30 mouse cellular contexts compared by ENCODE assay signal in the genomic region with DNA sequence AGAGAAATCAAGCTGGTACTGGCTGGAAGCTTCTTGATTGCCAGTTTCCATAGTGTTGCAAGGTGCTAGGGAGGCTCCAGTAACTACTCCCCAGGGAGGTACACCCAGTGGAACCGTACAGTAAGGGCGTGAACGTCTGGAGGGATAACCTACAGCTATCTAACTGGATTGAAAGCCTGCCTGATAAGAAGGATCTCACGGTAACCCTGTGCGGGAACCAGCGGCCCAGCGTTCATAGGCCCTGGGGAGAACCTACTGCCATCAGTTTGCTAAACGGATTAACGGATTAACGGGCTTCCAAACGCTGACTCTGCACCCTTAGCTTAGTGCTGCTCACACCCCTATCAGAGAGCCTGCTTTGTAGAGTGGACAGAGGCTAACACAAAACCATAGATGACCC. TPM values are rescaled to one million over a fixed set of nuclear protein-coding genes. Genes with fewer than 3 reads are reported as not detected.
DNase-seq lines count a peak whose midpoint lies in the region; ATAC-seq and TF ChIP-seq lines count a peak whose summit lies in the region.
"Had no signal": no experiment of that assay in that cellular context is flagged by ENCODE, and none has a peak within 500 bp of the region (broad histone marks: within the 10 kb centered on the region; RNA-seq: fewer than 3 reads in every experiment).

No protein-coding gene starts in this region.

- ATAC-seq in intestine, postnatal 0 days: no peak
- ATAC-seq in intestine, embryonic 15.5 days: no peak
- peak; percentile 58 for ATAC-seq in embryonic facial prominence, embryonic 15.5 days (ENCODE audit: insufficient number of reproducible peaks, low FRiP score, low TSS enrichment, low read depth)
- ATAC-seq in liver, embryonic 14.5 days (ENCODE audit: insufficient read depth): peak; percentile 36; the same call in 1 of the 2 replicates
- no peak for ATAC-seq in erythroblast, adult 5-6 weeks (replicated peaks; ENCODE audit: low FRiP score, poor library complexity, severe bottlenecking)
- ATAC-seq: forebrain, embryonic 14.5 days; midbrain, embryonic 16.5 days; Patski had no signal

- TF ChIP-seq EP300 in liver, embryonic 14.5 days (IDR thresholded peaks at IDR 0.05; ENCODE audit: low read depth): no peak

- H3K4me2 ChIP-seq in intestine, postnatal 0 days (replicated peaks; ENCODE audit: low read depth): no peak overlapping the region
- no peak overlapping the region for H3K4me2 ChIP-seq in intestine, embryonic 15.5 days (replicated peaks)
- no peak overlapping the region for H3K4me2 ChIP-seq in embryonic facial prominence, embryonic 15.5 days (replicated peaks)
- H3K4me2 ChIP-seq in liver, embryonic 14.5 days (ENCODE audit: low read depth): no peak overlapping the region
- H3K4me2 ChIP-seq: heart, embryonic 11.5 days; hindbrain, embryonic 13.5 days; limb, embryonic 13.5 days; lung, embryonic 14.5 days; neural tube, embryonic 12.5 days had no signal

- H3K27ac ChIP-seq in intestine, postnatal 0 days (ENCODE audit: low read depth, low read length): peak overlapping the region; percentile 15; the same call in 1 of the 2 replicates
- H3K27ac ChIP-seq in intestine, embryonic 15.5 days: no peak overlapping the region
- no peak overlapping the region for H3K27ac ChIP-seq in embryonic facial prominence, embryonic 15.5 days (replicated peaks)
- H3K27ac ChIP-seq in liver, embryonic 14.5 days: no peak overlapping the region
- H3K27ac ChIP-seq: hindbrain, embryonic 13.5 days; kidney, postnatal 0 days; limb, embryonic 13.5 days; neural tube, embryonic 12.5 days had no signal

- H3K27me3 ChIP-seq in intestine, postnatal 0 days (replicated peaks; ENCODE audit: control insufficient read depth, insufficient read depth, low read length): no peaks in the 10 kb centered on the region
- H3K27me3 ChIP-seq in intestine, embryonic 15.5 days (replicated peaks): no peaks in the 10 kb centered on the region
- H3K27me3 ChIP-seq in embryonic facial prominence, embryonic 15.5 days: no peaks in the 10 kb centered on the region
- H3K27me3 ChIP-seq in liver, embryonic 14.5 days (ENCODE audit: control insufficient read depth, insufficient read depth, low read length): no peaks in the 10 kb centered on the region
- H3K27me3 ChIP-seq: hindbrain, embryonic 13.5 days; limb, embryonic 13.5 days; neural tube, embryonic 12.5 days; Patski had no signal

- H3K9me3 ChIP-seq in intestine, postnatal 0 days (ENCODE audit: control insufficient read depth): no peaks in the 10 kb centered on the region
- no peaks in the 10 kb centered on the region for H3K9me3 ChIP-seq in intestine, embryonic 15.5 days
- H3K9me3 ChIP-seq in embryonic facial prominence, embryonic 15.5 days (replicated peaks): no peaks in the 10 kb centered on the region
- H3K9me3 ChIP-seq in liver, embryonic 14.5 days (ENCODE audit: control insufficient read depth, low read length): no peaks in the 10 kb centered on the region
- H3K9me3 ChIP-seq: hindbrain, embryonic 13.5 days; limb, embryonic 13.5 days; neural tube, embryonic 12.5 days had no signal

- no peak overlapping the region for H3K4me3 ChIP-seq in intestine, postnatal 0 days (ENCODE audit: low read depth, low read length)
- H3K4me3 ChIP-seq in intestine, embryonic 15.5 days (replicated peaks): no peak overlapping the region
- H3K4me3 ChIP-seq in embryonic facial prominence, embryonic 15.5 days (replicated peaks): no peak overlapping the region
- H3K4me3 ChIP-seq in liver, embryonic 14.5 days (ENCODE audit: insufficient read depth in 1 of 2, low read depth in 2 of 2, low read length in 2 of 2): no peak overlapping the region
- H3K4me3 ChIP-seq: hindbrain, embryonic 13.5 days; limb, embryonic 13.5 days; myocyte; neural tube, embryonic 12.5 days had no signal

- 69% methylated on average over 11 of the region's 11 CpGs for WGBS in intestine, postnatal 0 days
- 80% methylated on average over 11 of the region's 11 CpGs for WGBS in intestine, embryonic 15.5 days
- 90% methylated on average over 11 of the region's 11 CpGs for WGBS in embryonic facial prominence, embryonic 15.5 days
- WGBS in liver, embryonic 14.5 days (ENCODE audit: insufficient replicate concordance): 72% methylated on average over 11 of the region's 11 CpGs

- H3K9ac ChIP-seq in intestine, postnatal 0 days (ENCODE audit: low read depth, low read length): no peak overlapping the region
- no peak overlapping the region for H3K9ac ChIP-seq in intestine, embryonic 15.5 days
- no peak overlapping the region for H3K9ac ChIP-seq in embryonic facial prominence, embryonic 15.5 days
- H3K9ac ChIP-seq in liver, embryonic 14.5 days (replicated peaks): no peak overlapping the region
- H3K9ac ChIP-seq: hindbrain, embryonic 13.5 days; limb, embryonic 13.5 days; lung, embryonic 14.5 days; neural tube, embryonic 12.5 days had no signal

- peaks cover 93% of the 10 kb centered on the region for H3K36me3 ChIP-seq in intestine, postnatal 0 days (ENCODE audit: control insufficient read depth, insufficient read depth)
- H3K36me3 ChIP-seq in intestine, embryonic 15.5 days: peaks cover 32% of the 10 kb centered on the region
- peaks cover 87% of the 10 kb centered on the region for H3K36me3 ChIP-seq in embryonic facial prominence, embryonic 15.5 days
- H3K36me3 ChIP-seq in liver, embryonic 14.5 days (replicated peaks; ENCODE audit: control insufficient read depth, insufficient read depth, low read depth): peaks cover 10% of the 10 kb centered on the region; the same call in 1 of the 2 replicates

- no peaks in the 10 kb centered on the region for H3K4me1 ChIP-seq in intestine, postnatal 0 days (replicated peaks; ENCODE audit: control insufficient read depth, insufficient read depth, low read length)
- H3K4me1 ChIP-seq in intestine, embryonic 15.5 days (replicated peaks): no peaks in the 10 kb centered on the region
- no peaks in the 10 kb centered on the region for H3K4me1 ChIP-seq in embryonic facial prominence, embryonic 15.5 days
- H3K4me1 ChIP-seq in liver, embryonic 14.5 days (replicated peaks; ENCODE audit: control insufficient read depth in 2 of 2, insufficient read depth in 2 of 2, low read length in 1 of 2): no peaks in the 10 kb centered on the region
- H3K4me1 ChIP-seq: hindbrain, embryonic 13.5 days; limb, embryonic 13.5 days; neural tube, embryonic 12.5 days had no signal

- no peak for TF ChIP-seq CTCF in intestine, postnatal 0 days (IDR thresholded peaks at IDR 0.05; ENCODE audit: low read depth)
- TF ChIP-seq CTCF in liver, embryonic 14.5 days (IDR thresholded peaks at IDR 0.05; ENCODE audit: low read depth): no peak

- DNase-seq in liver, embryonic 14.5 days (ENCODE audit: low read depth in 3 of 3, low spot score in 3 of 3): no peak
- peak; percentile 1 for DNase-seq in retina, embryonic 14.5 days (ENCODE audit: low spot score)
- no peak for DNase-seq in cerebellum, adult 8-10 months
- DNase-seq in cerebellum, adult 11 months: no peak
- DNase-seq: adrenal gland, postnatal 10 days; cerebellum, adult 11-12 months; cerebellum, postnatal 10 days; gastrocnemius, postnatal 14 days; heart, adult 11 months; heart, postnatal 36 days; kidney, adult 8-10 months; kidney, postnatal 4 days; lung, embryonic 14.5 days; lung, postnatal 14 days; right cerebral cortex, postnatal 25 days; thymus, adult 18-20 months; thymus, postnatal 36 days had no signal

RNA-seq across cellular contexts. Expression of a gene that starts 37.9 kb away (rescaled TPM):
- 19.7 and 21.8 TPM in 2 replicates for polyA plus RNA-seq in intestine, postnatal 0 days (2015; fragmentation: Nextera tagmentation; extraction: Ambion mirVana)
- 35.7 and 38.6 TPM in 2 replicates for polyA plus RNA-seq in intestine, embryonic 15.5 days (2015; fragmentation: Nextera tagmentation; extraction: Ambion mirVana)
- 45.7 and 54.2 TPM in 2 replicates for polyA plus RNA-seq in embryonic facial prominence, embryonic 15.5 days (2015; fragmentation: Nextera tagmentation; extraction: Ambion mirVana)
- polyA plus RNA-seq in liver, embryonic 14.5 days (2012; rRNA removed): 6.9 and 27.3 TPM in 2 replicates
- 12.4 and 15.9 TPM in 2 replicates for polyA plus RNA-seq in liver, embryonic 14.5 days (2014; fragmentation: Nextera tagmentation; extraction: Ambion mirVana)
- total RNA-seq in erythroblast, adult 5-6 weeks (2015; ENCODE audit: low replicate concordance): 31.1 and 31.3 TPM in 2 replicates
- total RNA-seq in erythroblast, adult 5-6 weeks (2017; ENCODE audit: low replicate concordance): 41.8 and 59.6 TPM in 2 replicates

Comparison
In these comparisons a context has a peak if more than half of its experiments do, and no peak if none do; other contexts are left out.
1. ATAC-seq: peak in embryonic facial prominence, embryonic 15.5 days (single experiment) and liver, embryonic 14.5 days (single experiment); none in intestine, postnatal 0 days (single experiment), intestine, embryonic 15.5 days (single experiment) and erythroblast, adult 5-6 weeks (single experiment).